Mouse (Mus musculus) urinary bladder, postnatal 10 days (tissue): ENCODE results near the gene Plppr1.
"Not testable (repeated sequence)": the region's sequence is repeated elsewhere in the genome, so short reads cannot be mapped to it uniquely, and the experiment has no call there.

ENCODE experiments used
- DNase-seq: peaks from one replicate; pipeline ENCODE4 v3.0.0; 2022; ENCODE audit warnings: low spot score

Plppr1 gene

DNA sequence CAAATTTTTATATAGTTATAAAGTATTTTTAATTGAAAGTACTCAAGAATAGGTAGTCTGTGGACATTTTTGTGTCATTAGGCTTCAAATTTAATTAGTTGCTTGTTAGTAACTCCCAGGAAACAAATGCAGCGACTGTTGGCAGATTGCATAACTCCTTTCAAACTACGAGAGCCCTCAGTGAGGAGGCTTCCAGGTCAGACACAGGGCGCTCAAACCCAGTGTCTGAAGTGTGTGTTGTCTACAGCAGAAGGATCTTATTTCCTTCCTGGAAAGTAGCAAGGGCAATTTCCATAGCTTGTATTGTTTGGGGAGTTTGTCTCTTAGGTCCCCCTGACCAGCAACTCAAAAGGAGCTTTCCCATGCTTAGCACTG is 173.9 kb downstream of the Plppr1 start:
- DNase-seq, result no peak

- DNase-seq, result no peak
Measured at GRCm38 (mm10) chr4:49238111-49238510, 179.0 kb downstream of the Plppr1 start.

DNA sequence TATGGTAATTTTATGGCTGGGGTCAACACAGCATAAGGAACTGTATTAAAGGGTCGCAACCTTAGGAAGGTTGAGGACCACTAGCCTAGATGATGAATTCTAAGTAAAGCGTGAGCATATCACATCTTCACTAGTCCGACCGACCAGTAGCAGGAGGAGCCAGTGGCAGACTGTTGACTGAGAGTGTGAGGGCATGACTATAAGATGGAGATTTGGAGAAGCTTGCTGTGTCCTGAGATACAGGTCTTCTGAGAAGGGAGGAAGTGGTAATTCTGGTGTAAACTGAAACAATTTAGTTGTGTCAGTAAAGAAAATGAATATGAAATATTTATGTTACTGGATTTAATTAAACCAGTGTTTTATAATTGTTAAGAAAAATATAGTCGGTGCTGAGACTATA is 180.4 kb downstream of the Plppr1 start:
- DNase-seq, result no peak

DNA sequence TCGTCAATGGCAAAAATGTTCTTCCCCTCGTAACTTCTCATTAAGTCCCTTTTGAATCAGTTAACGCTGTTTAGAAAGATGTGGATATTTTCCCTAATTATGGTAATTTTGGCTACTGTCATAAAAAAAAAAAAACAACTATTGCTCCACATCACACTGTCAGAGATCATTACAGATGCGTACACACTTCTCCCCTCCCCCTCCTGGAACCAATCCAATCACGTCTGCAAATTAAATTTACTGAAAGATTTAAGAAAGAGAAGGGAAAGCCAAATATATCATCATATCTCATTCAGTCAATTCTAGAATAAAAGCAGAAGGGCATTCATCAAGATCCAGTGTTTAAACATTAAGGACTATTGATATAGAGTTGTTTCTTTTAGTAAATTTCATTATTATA is 185.7 kb downstream of the Plppr1 start:
- DNase-seq, result no peak

GRCm38 (mm10) chr4:49245274-49245673 is 186.2 kb downstream of the Plppr1 start:
- DNase-seq, result no peak

GRCm38 (mm10) chr4:49251262-49251661 is 192.2 kb downstream of the Plppr1 start:
- no peak for DNase-seq

GRCm38 (mm10) chr4:49252169-49252568 is 193.1 kb downstream of the Plppr1 start:
- DNase-seq, result no peak

DNA sequence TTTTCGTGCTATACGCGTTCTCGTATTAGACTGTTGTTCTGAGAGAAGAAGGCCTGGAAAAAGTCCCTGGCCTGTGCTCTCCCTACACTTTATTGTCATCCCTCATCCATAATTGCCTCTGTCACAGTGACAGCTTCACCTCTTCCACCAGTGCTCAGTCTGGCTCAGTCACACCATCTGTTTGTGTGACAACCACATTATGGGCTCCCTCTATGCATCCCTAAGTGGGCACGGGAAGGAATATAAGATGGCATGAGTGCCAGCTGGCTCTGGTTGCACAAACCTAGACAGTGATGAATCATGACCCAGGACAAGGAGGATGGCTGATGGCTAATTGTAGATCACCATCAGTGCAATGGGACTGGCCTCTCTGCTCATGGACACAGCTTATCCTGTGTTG is 219.4 kb downstream of the Plppr1 start:
- no peak for DNase-seq

DNA sequence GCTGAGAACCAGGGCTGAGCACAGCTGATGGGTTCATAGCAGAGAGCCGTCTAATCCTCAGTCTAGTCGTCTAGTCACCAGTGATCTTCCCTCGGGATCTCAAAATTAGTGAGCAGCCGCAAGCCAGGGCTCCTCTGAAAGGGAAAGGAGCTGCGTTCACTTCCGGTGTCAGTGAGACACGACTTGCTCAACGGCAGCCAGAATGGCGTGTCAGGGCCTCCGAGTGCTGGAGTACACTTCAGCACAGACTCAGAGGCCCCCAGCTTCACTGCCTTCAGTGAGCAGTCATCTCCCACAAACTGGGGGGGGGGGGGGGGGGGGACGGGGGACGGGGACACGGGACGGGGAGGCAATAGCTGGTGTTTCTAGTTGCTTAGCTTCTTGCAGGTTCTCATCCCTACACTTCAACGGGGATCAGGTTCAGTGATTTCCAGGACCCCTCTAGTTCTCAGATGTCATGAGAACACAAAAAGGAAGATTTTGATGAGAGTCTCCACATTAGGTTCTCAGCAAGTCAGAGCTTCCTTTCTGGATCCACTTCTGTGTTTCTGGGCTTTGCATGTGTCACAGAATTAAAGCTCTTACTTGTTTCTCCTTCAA is 225.7 kb downstream of the Plppr1 start:
- no peak for DNase-seq

- DNase-seq, result no peak
Measured at GRCm38 (mm10) chr4:49285340-49286196, 226.5 kb downstream of the Plppr1 start.

GRCm38 (mm10) chr4:49286197-49286492 is 227.1 kb downstream of the Plppr1 start:
- no peak for DNase-seq

DNA sequence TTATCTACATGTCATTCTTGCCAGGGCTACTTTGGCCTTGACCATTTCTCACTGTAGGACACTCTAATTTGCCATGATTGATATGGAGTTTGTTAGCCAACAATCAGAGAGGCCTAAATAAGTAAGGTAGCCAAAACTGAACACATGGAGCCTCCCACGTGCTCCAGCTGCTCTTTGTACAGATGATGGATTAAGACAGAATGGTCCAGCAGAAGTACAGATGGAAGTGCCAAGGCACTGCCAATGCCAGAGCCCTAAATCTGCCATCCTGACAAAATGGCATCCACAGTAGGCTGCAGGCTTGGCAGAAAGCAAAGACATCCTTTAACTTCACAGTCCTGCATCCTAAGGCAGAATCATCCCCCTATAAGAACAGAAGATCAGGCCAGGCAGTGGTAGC is 237.4 kb downstream of the Plppr1 start:
- no peak for DNase-seq

GRCm38 (mm10) chr4:49299576-49299975 is 240.5 kb downstream of the Plppr1 start:
- DNase-seq, result no peak

- DNase-seq, result no peak
Measured at GRCm38 (mm10) chr4:49321903-49322635, 263.0 kb downstream of the Plppr1 start.

GRCm38 (mm10) chr4:49337949-49338348 is 278.9 kb downstream of the Plppr1 start:
- not testable (repeated sequence) for DNase-seq

GRCm38 (mm10) chr4:49340091-49340490 is 281.0 kb downstream of the Plppr1 start:
- DNase-seq, result not testable (repeated sequence)

- DNase-seq, result not testable (repeated sequence)
Measured at GRCm38 (mm10) chr4:49348001-49348400, 288.9 kb downstream of the Plppr1 start.

GRCm38 (mm10) chr4:49348677-49349076 is 289.6 kb downstream of the Plppr1 start:
- no peak for DNase-seq

- no peak for DNase-seq
Measured at GRCm38 (mm10) chr4:49350470-49350869, 291.4 kb downstream of the Plppr1 start.

DNA sequence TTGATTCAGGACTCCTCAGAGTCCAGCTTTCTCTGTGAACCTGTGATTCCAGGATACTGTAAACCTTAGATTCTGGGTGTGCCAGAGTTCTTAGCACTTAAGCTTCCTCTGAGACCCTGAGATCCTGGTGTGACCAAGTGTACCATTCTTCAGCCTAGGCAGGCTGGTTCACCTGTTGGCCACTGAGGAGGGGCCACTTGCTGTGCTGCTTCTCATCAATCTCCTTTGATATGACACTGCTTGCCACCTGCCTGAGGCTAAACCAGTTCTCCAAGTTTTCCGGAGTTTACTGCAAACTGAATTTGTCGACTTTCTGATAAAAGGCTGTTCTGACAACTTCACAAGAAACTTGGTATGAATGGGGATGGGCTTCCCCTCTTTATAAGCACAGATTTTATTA is 298.0 kb downstream of the Plppr1 start:
- no peak for DNase-seq

DNA sequence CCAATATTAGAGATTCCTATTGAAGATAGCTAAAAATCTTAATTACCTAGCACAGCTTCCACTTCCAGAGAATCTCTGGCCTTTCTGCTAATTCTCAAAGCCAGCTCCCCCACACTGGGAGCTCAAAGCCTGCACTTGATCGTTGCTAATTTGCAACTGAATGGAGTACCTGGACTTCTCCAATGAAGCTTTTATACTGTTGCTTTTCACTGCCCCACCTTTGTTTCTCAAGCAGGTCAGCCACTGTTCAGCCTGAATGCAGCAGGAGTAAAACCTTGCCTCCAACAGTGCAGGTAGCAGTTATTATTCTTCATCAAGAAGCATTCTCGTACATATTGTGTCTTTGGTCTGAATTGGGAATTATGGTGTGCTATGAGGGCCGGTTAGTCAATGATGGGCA is 309.0 kb downstream of the Plppr1 start:
- DNase-seq, result not testable (repeated sequence)

DNA sequence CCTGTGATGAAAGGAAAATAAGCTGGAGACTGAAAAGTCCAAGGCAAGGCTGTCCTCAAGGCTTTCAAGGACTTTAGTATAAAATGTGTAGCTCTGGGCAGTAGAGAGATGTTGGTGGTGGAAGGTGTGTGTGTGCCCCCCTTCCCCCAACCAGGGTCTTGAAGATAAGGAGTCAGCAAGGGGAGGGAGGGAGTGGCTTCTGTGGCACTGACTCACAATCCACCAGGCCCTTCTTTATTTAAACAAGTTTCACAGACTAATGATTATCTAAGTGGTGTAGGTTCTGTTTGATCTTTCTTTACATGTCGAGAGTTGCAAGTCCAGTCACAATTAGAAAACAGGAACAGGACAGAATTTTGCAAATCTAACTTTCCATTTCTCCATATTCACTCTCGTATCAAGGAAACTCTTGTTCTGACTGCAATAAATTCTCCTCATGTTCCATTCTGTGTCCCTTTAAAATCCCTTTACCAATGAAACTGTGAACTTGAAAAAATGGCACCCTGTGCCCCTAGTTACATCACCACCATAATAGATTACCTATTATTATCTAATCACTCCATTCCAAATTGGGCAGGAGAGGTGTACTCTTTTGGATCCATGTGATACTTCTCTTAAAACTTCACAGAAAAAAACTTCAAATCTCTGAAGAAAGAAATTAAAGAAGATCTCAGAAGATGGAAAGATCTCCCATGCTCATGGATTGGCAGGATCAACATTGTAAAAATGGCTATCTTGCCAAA is 324.7 kb downstream of the Plppr1 start:
- not testable (repeated sequence) for DNase-seq
